Mouse (Mus musculus) limb, embryonic 13.5 days (tissue): ENCODE data around the gene Sp140. TPM values are rescaled to one million over a fixed set of nuclear protein-coding genes. Genes with fewer than 3 reads are reported as not detected.
"Not testable (repeated sequence)": the region's sequence is repeated elsewhere in the genome, so short reads cannot be mapped to it uniquely, and the experiment has no call there.

ENCODE experiments used
- ATAC-seq: fragments of 200-750 bp; cut with Nextera tagmentation; 2 replicates; pipeline ENCODE4 v1.8.0; 2017; ENCODE audit warnings: low read depth, moderate number of reproducible peaks, moderate TSS enrichment; ENCODE audit not compliant: low FRiP score
- H3K27ac ChIP-seq: fragments of 300-500 bp; sonication (generic); 2 replicates; pipeline ENCODE4 v1.5.1; 2015; ENCODE audit warnings: inconsistent platforms, mild to moderate bottlenecking, moderate library complexity
- H3K27me3 ChIP-seq: fragments of 300-500 bp; sonication (generic); 2 replicates; pipeline ENCODE4 v1.6.1; 2015; ENCODE audit warnings: mild to moderate bottlenecking, inconsistent platforms
- H3K36me3 ChIP-seq: fragments of 300-500 bp; sonication (generic); 2 replicates; pipeline ENCODE4 v1.6.1; 2015; ENCODE audit warnings: inconsistent platforms, mild to moderate bottlenecking, moderate library complexity
- H3K4me1 ChIP-seq: fragments of 300-500 bp; sonication (generic); 2 replicates; pipeline ENCODE4 v1.6.1; 2015; ENCODE audit warnings: inconsistent platforms
- H3K4me2 ChIP-seq: fragments of 300-500 bp; sonication (generic); replicated peaks from 2 replicates; pipeline ENCODE4 v1.6.1; 2015; ENCODE audit warnings: inconsistent platforms, mild to moderate bottlenecking, moderate library complexity
- H3K4me3 ChIP-seq: fragments of 300-500 bp; sonication (generic); 2 replicates; pipeline ENCODE4 v1.5.1; 2015; ENCODE audit warnings: moderate library complexity, mild to moderate bottlenecking, inconsistent platforms
- H3K9ac ChIP-seq: fragments of 300-500 bp; sonication (generic); 2 replicates; pipeline ENCODE4 v1.6.1; 2015; ENCODE audit warnings: mild to moderate bottlenecking, inconsistent platforms
- H3K9me3 ChIP-seq: fragments of 300-500 bp; sonication (generic); 2 replicates; pipeline ENCODE4 v1.6.1; 2016; ENCODE audit warnings: inconsistent platforms
- WGBS: fragments of 180-500 bp; shearing (Covaris S2); methylation state at CpG from one replicate; pipeline ENCODE4 v1.1.7; 2015; 5-methylcytosine and 5-hydroxymethylcytosine counted together
- polyA plus RNA-seq: library from polyadenylated mRNA; unstranded; fragments of >200 nt; fragmentation: Nextera tagmentation; extraction: Ambion mirVana; gene quantifications from 2 replicates; pipeline ENCODE4 v1.2.1, GENCODE M21; 2015

Sp140 gene
- 0.75 and 1.2 TPM in 2 replicates for polyA plus RNA-seq

- H3K36me3 ChIP-seq, ATAC-seq, H3K4me3 ChIP-seq, H3K9me3 ChIP-seq, H3K9ac ChIP-seq, H3K4me1 ChIP-seq, H3K27ac ChIP-seq, H3K4me2 ChIP-seq, H3K27me3 ChIP-seq: not testable (repeated sequence)
- no CpG with 5 or more reads among the region's 5 CpGs for WGBS
Observed at GRCm38 (mm10) chr1:85600078-85600477, at the start of gene Sp140. Gene Sp140 (plus strand): TSS chr1:85600378.

GRCm38 (mm10) chr1:85555261-85555660 lies 44.9 kb upstream of the Sp140 start:
- 80% methylated on average over 4 of the region's 4 CpGs for WGBS
- not testable (repeated sequence) for H3K27me3 ChIP-seq, H3K4me1 ChIP-seq, H3K27ac ChIP-seq, H3K9me3 ChIP-seq, H3K4me3 ChIP-seq, H3K9ac ChIP-seq, ATAC-seq, H3K36me3 ChIP-seq, H3K4me2 ChIP-seq

GRCm38 (mm10) chr1:85573554-85573953 lies 26.6 kb upstream of the Sp140 start:
- not testable (repeated sequence) for H3K27me3 ChIP-seq, H3K4me1 ChIP-seq, H3K4me2 ChIP-seq, H3K9ac ChIP-seq, H3K36me3 ChIP-seq, H3K9me3 ChIP-seq, ATAC-seq, H3K27ac ChIP-seq, H3K4me3 ChIP-seq
- 68% methylated on average over 4 of the region's 4 CpGs for WGBS

GRCm38 (mm10) chr1:85575376-85575775 lies 24.8 kb upstream of the Sp140 start, which contains the start of gene G530012D18Rik:
Gene G530012D18Rik (plus strand): TSS chr1:85575676.
- H3K4me1 ChIP-seq, H3K36me3 ChIP-seq, H3K27me3 ChIP-seq, H3K9me3 ChIP-seq, ATAC-seq, H3K27ac ChIP-seq, H3K4me2 ChIP-seq, H3K4me3 ChIP-seq, H3K9ac ChIP-seq: not testable (repeated sequence)
- WGBS = 63% methylated on average over 2 of the region's 3 CpGs

- H3K9me3 ChIP-seq, H3K4me1 ChIP-seq, H3K9ac ChIP-seq, H3K4me3 ChIP-seq, ATAC-seq, H3K4me2 ChIP-seq, H3K36me3 ChIP-seq, H3K27ac ChIP-seq, H3K27me3 ChIP-seq: not testable (repeated sequence)
- 67% methylated on average over 3 of the region's 3 CpGs for WGBS
Observed at GRCm38 (mm10) chr1:85578372-85579010, 21.7 kb upstream of the Sp140 start.

- not testable (repeated sequence) for H3K9ac ChIP-seq, H3K4me1 ChIP-seq, H3K4me2 ChIP-seq, H3K36me3 ChIP-seq, H3K27me3 ChIP-seq, H3K4me3 ChIP-seq, ATAC-seq, H3K9me3 ChIP-seq, H3K27ac ChIP-seq
- WGBS = 70% methylated on average over 6 of the region's 7 CpGs
Observed at GRCm38 (mm10) chr1:85579199-85580147, 20.7 kb upstream of the Sp140 start.

GRCm38 (mm10) chr1:85580148-85580534 lies 20.0 kb upstream of the Sp140 start:
- H3K9ac ChIP-seq, H3K36me3 ChIP-seq, ATAC-seq, H3K9me3 ChIP-seq, H3K4me1 ChIP-seq, H3K4me3 ChIP-seq, H3K27me3 ChIP-seq, H3K4me2 ChIP-seq, H3K27ac ChIP-seq: not testable (repeated sequence)
- WGBS = 77% methylated on average over 3 of the region's 4 CpGs

- H3K36me3 ChIP-seq, H3K4me3 ChIP-seq, H3K4me1 ChIP-seq, H3K9me3 ChIP-seq, H3K27me3 ChIP-seq, H3K27ac ChIP-seq, H3K9ac ChIP-seq, ATAC-seq, H3K4me2 ChIP-seq: not testable (repeated sequence)
- WGBS = 48% methylated on average over 3 of the region's 3 CpGs
Observed at GRCm38 (mm10) chr1:85580578-85580977, 19.6 kb upstream of the Sp140 start.

GRCm38 (mm10) chr1:85581518-85581917 lies 18.7 kb upstream of the Sp140 start:
- not testable (repeated sequence) for H3K27me3 ChIP-seq, H3K27ac ChIP-seq, H3K9me3 ChIP-seq, H3K9ac ChIP-seq, H3K4me2 ChIP-seq, H3K4me1 ChIP-seq, ATAC-seq, H3K4me3 ChIP-seq, H3K36me3 ChIP-seq
- 31% methylated on average over 5 of the region's 5 CpGs for WGBS

- H3K4me2 ChIP-seq, H3K36me3 ChIP-seq, H3K27ac ChIP-seq, H3K9me3 ChIP-seq, H3K4me1 ChIP-seq, H3K27me3 ChIP-seq, H3K9ac ChIP-seq, H3K4me3 ChIP-seq, ATAC-seq: not testable (repeated sequence)
- 78% methylated on average over 1 of the region's 2 CpGs for WGBS
Observed at GRCm38 (mm10) chr1:85588697-85589096, 11.5 kb upstream of the Sp140 start.

GRCm38 (mm10) chr1:85592526-85592925 lies 7.7 kb upstream of the Sp140 start:
- 80% methylated on average over 8 of the region's 8 CpGs for WGBS
- H3K9me3 ChIP-seq, H3K4me1 ChIP-seq, H3K4me3 ChIP-seq, H3K36me3 ChIP-seq, H3K27ac ChIP-seq, H3K27me3 ChIP-seq, H3K9ac ChIP-seq, ATAC-seq, H3K4me2 ChIP-seq: not testable (repeated sequence)

- not testable (repeated sequence) for ATAC-seq, H3K4me1 ChIP-seq, H3K27me3 ChIP-seq, H3K27ac ChIP-seq, H3K9ac ChIP-seq, H3K9me3 ChIP-seq, H3K4me2 ChIP-seq, H3K36me3 ChIP-seq, H3K4me3 ChIP-seq
- WGBS = 72% methylated on average over 17 of the region's 17 CpGs
Observed at GRCm38 (mm10) chr1:85598271-85599012, 1.7 kb upstream of the Sp140 start, which contains the start of gene Sp110. Gene Sp110 (minus strand): TSS chr1:85598817.
